Mouse (Mus musculus): ENCODE measurements around the gene Trpm1.

Trpm1 gene

DNA sequence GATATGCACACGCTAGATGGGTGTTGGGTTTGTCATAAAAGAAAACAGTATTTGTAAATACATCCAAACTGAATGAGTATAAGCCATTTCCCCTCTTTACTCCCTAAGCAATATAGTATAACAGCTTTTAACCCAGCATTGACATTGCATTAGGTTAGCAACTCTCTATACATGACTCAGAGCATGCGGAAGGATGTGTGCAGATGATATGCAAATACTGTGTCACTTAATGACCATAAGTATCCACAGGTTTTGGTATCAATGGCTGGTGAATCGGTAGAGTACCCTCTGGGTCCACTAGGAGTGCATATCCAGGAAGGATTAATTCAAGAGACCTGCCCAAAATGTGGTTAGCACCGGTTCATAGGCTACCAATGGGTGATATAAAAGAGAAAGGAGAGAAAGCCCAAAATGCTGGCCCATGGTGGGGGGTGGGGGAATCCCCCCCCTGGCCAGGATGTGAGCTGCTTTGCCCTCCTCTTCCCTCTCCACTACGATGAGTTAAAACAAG lies 80.7 kb downstream of the Trpm1 start:
- DNase-seq (ENCODE audit: low spot score) = no peak

DNA sequence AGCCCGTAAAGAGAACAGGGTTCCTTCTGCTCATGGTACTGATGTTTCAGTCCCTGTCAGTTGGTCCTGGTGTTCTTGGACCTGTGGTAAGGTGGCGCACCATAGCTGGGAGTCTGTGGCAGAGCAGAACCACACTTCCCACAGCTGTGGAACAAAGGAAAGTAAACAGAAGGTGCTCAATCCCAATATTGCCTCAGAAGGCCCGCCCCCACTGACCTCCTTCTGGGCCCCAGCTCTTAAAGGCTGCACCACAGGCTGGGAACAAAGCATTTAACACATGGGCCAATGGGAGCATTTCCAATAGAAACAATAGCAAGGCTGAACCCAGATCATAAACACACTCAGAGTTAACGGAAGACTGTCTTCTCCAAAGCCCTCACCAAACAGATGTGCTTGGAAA lies 82.9 kb downstream of the Trpm1 start:
- peak; percentile 4 for DNase-seq (ENCODE audit: low spot score)

- no peak for DNase-seq (ENCODE audit: low spot score)
These were observed 84.1 kb downstream of the Trpm1 start for GRCm38 (mm10) chr7:64237747-64238146.

- DNase-seq (ENCODE audit: low spot score) = no peak
These were observed 84.9 kb downstream of the Trpm1 start for GRCm38 (mm10) chr7:64238410-64239086.

GRCm38 (mm10) chr7:64239138-64239805 lies 85.6 kb downstream of the Trpm1 start:
- DNase-seq (ENCODE audit: low spot score) = no peak

DNA sequence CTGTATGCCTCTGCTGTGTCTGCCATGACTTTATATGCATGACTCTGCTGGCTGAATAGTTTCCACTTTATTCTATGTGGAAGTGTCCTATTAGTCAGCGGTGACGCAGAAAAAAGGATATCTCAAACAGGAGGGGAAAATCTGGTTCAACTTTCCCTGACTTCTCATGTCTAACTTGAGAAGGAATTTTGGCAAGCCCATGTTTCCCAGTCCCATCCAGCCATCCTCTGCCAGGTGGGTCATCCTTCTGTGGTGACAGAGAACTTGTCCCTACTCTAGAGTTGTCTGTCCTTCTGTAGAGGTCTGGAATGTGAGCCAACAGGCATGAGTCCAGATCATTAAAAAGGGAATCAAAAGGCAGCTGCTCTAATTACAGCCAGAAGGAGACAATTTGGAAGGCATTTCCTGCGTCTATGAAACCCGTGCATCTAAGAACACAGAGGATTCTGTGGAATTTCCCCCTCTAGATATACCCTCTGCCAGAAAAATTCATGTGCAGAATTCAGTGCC lies 86.2 kb downstream of the Trpm1 start:
- DNase-seq (ENCODE audit: low spot score) = no peak

DNA sequence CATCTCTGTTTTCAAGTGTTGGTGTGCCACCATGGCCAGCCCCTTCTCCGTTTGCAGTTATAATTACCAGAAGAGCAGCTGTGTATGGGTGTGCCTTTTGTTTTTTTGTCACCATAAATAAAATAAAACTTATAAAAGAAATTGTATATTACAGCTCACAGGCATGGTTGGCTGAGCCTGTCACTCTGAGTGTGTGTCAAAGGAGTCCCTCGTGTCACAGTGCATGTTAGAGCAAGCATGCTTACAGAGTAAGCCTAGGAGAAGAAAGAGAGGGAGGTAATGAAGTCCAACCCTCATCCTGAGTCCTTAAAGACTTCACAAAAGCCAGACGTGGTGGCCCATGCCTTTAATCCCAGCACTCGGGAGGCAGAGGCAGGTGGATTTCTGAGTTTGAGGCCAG lies 88.8 kb downstream of the Trpm1 start:
- DNase-seq (ENCODE audit: low spot score) = no peak

- no peak for DNase-seq (ENCODE audit: low spot score)
These were observed 90.7 kb downstream of the Trpm1 start for GRCm38 (mm10) chr7:64244371-64244770.

- no peak for DNase-seq (ENCODE audit: low spot score)
These were observed 93.1 kb downstream of the Trpm1 start for GRCm38 (mm10) chr7:64246713-64247112.

DNA sequence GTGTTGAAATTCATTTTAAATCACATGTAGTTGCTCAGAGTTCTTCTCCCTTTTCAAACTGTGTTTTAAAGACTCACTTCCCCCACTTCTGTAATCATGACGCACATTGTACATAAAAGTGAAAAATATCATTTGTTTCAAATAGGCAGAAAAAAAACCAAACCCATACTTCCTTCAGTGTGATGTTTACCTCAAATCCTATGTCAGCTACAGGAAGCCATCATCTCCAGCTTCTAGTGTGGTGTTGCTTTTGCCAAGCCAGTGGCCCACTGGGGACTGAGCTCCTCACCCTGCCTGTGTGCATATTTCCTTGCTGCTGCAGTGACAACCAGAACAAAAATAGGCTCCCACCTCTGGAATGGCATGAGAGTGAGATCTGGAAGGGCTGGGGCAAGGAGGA lies 94.7 kb downstream of the Trpm1 start:
- no peak for DNase-seq (ENCODE audit: low spot score)

DNA sequence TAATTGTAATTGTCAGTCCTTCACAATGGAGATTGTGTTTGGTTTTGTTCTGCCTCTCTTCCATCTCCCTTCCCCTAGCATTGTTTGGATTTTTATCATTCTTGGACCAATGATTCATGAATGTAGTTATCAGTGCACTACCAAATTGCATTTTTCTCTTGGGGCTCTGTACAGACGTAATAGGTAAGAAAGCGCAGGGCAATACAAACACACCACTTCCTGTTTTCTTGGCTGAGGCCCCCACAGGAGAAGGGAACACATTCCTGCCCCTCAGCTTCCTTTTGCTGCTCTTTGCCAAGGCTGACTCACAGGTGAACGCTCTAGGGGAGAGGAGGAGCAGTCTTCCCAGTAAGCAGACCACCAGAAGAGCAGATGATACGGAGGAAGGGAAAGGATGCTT lies 96.1 kb downstream of the Trpm1 start:
- DNase-seq (ENCODE audit: low spot score) = no peak

DNA sequence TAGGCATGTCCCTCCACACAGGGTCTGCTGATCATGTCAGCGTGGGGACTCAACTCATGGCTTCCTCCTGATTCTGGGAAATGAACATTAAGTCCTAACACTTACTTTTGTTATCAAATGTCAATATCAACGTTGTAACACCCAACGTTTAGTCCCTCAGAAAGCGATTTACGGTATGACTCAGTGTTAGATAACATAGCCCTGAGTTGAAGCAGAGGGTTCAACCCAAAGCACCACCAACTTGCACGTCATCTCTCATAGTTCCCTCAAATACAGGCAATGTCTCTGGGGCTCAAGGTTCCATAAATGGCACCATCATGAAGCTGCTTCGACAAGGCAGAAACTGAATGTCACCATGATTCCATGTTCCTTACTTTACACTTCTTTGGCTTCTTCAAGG lies 96.8 kb downstream of the Trpm1 start:
- DNase-seq (ENCODE audit: low spot score) = no peak

- no peak for DNase-seq (ENCODE audit: low spot score)
These were observed 100.1 kb downstream of the Trpm1 start for GRCm38 (mm10) chr7:64253736-64254135.

DNA sequence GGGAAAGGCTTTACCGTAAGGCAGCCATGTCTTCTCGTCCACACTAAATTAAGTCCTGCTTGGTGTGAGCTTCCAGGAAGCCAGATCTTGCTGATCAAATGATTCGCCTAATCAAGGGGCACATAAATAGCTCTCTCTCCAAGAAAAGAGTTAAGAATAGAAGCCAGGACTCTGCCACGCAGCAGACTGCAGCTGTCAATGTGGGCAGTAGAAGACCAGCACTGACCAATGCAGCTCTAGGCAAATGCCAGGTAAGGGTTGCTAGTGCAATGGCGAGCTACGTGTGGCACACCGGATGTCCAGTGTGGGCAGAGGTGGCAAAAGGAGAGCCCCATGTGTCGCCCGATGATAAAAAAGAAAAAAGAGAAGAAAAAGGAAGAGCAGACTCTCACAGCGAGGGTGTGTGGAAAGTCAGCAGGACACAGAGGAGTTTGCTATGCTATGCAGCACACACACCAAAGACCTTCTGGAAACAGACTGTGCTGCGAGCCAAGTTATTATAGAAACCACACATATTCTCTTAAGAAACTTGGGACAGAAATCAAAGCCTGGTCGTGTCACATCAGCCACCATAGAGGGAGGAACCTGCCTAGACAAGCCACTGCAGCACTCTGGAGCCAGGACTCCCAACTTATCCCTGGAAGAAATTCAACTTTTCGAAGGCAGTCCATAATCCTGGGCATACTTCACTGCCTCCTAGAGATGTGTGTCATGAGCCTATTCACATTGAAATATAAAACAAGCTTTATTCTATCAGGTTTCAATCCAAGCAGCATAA lies 112.1 kb downstream of the Trpm1 start:
- DNase-seq (ENCODE audit: low spot score) = no peak

- DNase-seq (ENCODE audit: low spot score) = no peak
These were observed 113.0 kb downstream of the Trpm1 start for GRCm38 (mm10) chr7:64266587-64266986.

DNA sequence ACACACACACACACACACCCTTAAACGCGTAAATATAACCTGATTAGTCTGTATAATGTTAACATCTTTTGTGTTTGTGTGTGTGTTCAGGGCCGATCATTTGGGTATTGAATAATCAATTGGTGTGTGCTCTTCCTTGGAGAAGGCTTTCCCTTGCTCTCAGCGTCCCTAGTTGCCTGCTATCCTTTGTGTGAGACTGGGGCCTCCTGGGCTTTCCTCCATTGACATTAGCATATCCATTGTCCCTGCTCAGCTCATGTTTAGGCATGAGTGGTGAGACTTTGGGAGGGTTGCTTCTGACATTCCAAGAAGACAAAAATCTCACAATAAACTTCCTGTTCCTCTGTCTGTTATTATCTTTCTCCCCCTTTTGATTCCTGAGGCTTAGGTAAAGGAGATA lies 118.3 kb downstream of the Trpm1 start:
- no peak for DNase-seq (ENCODE audit: low spot score)

- no peak for DNase-seq (ENCODE audit: low spot score)
These were observed 121.9 kb downstream of the Trpm1 start for GRCm38 (mm10) chr7:64275518-64275917.

DNA sequence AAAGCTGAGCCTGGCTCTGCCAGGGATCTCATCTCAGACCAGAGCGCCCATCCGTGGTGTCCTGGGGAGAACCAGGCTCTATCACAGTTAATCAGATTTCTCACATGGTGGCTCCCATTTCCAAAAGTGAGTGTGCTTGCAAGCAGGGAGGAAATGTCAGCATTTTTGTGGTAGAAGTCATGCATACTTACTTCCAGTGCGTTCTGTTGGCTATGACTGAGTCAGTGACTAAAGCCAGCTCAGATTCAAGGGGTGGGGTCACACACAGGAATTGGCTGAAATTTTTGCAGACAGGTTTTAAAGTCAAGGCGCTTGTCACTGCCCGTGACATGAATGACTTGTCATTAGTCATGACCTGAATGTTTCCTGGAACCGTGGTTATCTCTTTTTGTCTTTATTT lies 123.3 kb downstream of the Trpm1 start:
- no peak for DNase-seq (ENCODE audit: low spot score)

DNA sequence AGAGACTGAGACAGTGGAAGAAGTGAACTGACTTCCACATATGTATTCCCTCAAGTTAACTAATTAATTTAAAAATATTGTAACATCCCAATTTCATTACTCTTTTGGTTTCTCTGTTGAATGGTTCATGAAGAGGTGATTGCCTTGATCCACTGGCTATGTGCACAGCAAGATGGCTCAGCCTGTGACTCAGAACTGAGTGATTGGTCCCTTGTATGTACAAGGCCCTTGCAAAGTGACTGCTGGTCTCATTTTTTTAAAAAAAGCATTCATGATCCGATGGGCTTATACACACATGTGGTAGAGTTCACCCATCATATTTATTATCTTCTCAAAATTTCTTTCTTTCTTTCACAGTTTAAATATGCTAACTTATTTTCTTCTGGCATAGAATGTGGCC lies 124.9 kb downstream of the Trpm1 start:
- DNase-seq (ENCODE audit: low spot score) = no peak

DNA sequence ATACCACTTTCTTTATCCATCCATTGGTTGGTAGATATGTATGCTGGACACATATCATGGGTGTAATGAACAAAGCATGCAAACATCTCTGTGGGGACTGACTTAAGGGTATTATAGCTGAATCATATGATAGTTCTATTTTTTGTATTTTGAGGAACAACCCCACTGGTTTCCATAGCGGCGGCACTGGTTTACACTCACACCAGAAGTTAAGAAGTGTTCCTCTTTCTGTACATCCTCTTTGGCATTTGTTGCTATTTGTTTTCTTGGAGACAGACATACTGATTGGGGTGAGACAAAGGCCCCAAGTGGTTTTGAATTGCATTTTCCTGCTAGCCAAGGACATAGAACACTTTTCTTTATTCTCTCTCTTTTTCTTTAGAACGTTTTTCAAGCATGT lies 125.9 kb downstream of the Trpm1 start:
- DNase-seq (ENCODE audit: low spot score) = no peak

DNA sequence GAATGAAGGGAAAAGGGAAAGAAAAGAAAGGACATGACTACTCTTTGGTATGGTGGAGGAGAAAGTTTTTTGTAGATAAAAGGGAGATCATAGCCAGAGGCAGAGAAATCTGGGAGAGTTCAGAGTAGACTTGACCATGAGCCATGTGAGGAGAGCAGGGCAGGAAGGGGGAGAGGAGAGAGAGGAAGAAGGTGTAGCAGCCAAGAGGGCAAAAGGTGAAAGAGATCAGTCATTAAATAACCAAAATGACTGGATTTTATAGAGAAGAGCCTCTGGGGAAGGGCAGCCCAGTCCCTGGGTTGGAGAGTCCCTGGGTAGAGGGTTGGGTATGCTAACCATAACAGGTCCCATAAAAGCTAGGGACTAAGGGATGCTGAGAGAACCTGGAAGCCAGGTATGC lies 132.9 kb downstream of the Trpm1 start:
- no peak for DNase-seq (ENCODE audit: low spot score)

DNA sequence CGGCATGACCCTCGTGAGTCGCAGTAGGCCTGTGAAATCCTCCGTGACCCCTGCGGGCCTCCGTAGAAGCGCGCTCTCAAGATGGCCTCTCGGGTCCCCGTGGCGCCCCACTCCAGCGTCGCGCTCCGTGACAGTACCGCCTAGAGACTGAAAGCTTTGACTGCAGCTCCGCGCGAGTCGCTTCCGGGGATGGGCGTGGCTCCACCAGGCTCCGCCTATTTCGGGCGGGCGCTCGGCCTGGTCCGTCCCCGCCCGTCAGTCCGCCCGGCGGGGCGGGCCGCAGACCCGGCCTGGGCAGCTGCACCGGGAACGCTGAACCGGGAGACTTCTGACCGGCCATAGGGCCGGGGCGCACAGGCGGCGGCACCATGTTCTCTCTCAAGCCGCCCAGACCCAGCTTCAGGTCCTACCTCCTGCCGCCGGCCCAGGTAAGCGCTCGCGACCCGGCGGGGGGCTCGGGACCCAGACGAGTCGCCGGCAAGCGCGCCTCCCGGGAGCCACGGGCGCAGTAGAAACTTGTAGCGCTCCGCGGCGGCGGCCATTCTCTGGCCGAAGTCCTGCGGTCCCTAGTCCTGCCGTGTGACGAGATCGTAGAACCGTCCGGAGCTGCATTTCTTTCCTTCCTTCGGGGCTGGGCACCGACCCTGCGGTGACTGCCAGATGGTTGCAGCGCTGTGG lies 133.9 kb downstream of the Trpm1 start, which contains the start of gene Mtmr10:
Gene Mtmr10 (plus strand): TSS at position 240 of the 678 bp plus-strand sequence.
- peak; percentile 99 for DNase-seq (ENCODE audit: low spot score)

Measured in ovary, postnatal 14 days (tissue).